17 mouse cellular contexts compared by ENCODE assay signal in the genomic region with DNA sequence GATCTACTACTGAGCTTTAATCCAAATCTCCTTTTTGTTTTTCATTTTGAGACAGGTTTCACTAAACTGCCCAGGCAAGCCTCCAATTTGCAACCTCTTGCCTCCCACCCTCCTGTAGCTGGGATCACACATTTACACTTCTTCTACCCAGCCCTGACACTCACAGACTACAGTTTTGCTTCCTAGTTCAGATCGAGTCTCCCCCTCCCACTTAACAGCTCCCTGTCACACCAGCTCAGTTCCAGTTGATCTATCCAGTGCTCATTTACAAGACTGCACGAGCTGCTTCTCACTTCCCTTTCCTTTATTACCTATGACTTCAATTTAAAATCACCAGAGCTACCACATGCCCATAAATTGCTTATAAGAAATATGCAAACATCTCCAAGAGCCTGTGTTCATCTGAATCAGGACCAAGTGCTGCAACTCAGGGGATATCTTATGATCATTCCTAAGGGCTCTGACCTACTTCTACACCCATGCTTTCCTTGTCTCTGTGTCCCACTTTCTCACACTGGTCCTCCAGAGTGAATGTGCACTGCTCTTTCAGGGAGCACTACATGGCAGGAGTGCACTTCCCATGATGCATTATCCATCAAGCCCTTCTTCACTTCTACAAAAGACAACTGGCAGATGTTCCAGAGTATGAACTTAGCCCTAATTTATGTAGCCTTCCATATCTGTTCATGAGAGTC. TPM values are rescaled to one million over a fixed set of nuclear protein-coding genes. Genes with fewer than 3 reads are reported as not detected.
DNase-seq lines count a peak whose midpoint lies in the region; ATAC-seq lines count a peak whose summit lies in the region.
"Had no signal": no experiment of that assay in that cellular context is flagged by ENCODE, and none has a peak within 500 bp of the region (broad histone marks: within the 10 kb centered on the region; RNA-seq: fewer than 3 reads in every experiment).

No protein-coding gene starts in this region.

- no peak for DNase-seq in hindbrain, embryonic 14.5 days (ENCODE audit: low spot score)
- DNase-seq in A20 (ENCODE audit: low read depth, low spot score): peak; percentile 73
- peak; percentile 40 for DNase-seq in brain, adult 2 months (ENCODE audit: low read depth, low spot score)
- peak; percentile 45 for DNase-seq in splenic B cell, adult 2 months (ENCODE audit: low read depth, low spot score)
- DNase-seq in T-cell, adult 2 months (ENCODE audit: low spot score): no peak
- DNase-seq: adrenal gland, postnatal 14 days; cerebellum, adult 18-20 months; cerebellum, postnatal 10 days; gastrocnemius, postnatal 25 days; heart, adult 11 months; heart, postnatal 36 days had no signal

- H3K27ac ChIP-seq in hindbrain, embryonic 16.5 days (ENCODE audit: low read depth, low read length): 0 out of 2 replicates have a peak overlapping the region, but pooled peaks have one; percentile 19
- no peak overlapping the region for H3K27ac ChIP-seq in hindbrain, embryonic 14.5 days
- H3K27ac ChIP-seq: forebrain, embryonic 15.5 days; heart, embryonic 13.5 days; hindbrain, embryonic 12.5 days had no signal

- H3K4me2 ChIP-seq in hindbrain, embryonic 16.5 days (ENCODE audit: low read length): no peak overlapping the region
- no peak overlapping the region for H3K4me2 ChIP-seq in hindbrain, embryonic 14.5 days (replicated peaks)
- H3K4me2 ChIP-seq: forebrain, embryonic 15.5 days; heart, embryonic 13.5 days; hindbrain, embryonic 12.5 days had no signal

- H3K9me3 ChIP-seq in hindbrain, embryonic 16.5 days (ENCODE audit: control insufficient read depth, low read length): no peaks in the 10 kb centered on the region
- H3K9me3 ChIP-seq in hindbrain, embryonic 14.5 days (ENCODE audit: control insufficient read depth, low read length): no peaks in the 10 kb centered on the region
- H3K9me3 ChIP-seq: forebrain, embryonic 15.5 days; G1E; heart, embryonic 13.5 days; hindbrain, embryonic 12.5 days had no signal

- no peak for ATAC-seq in hindbrain, embryonic 16.5 days
- no peak for ATAC-seq in hindbrain, embryonic 14.5 days (ENCODE audit: low FRiP score)
- ATAC-seq: forebrain, embryonic 15.5 days; intestine, embryonic 16.5 days had no signal

- no peaks in the 10 kb centered on the region; the same call in none of the 2 replicates for H3K4me1 ChIP-seq in hindbrain, embryonic 16.5 days (ENCODE audit: control insufficient read depth, insufficient read depth, low read depth, low read length)
- H3K4me1 ChIP-seq in hindbrain, embryonic 14.5 days (replicated peaks; ENCODE audit: control insufficient read depth, insufficient read depth, low read length): no peaks in the 10 kb centered on the region

- 41% methylated on average over 2 of the region's 2 CpGs for WGBS in hindbrain, embryonic 16.5 days
- 65% methylated on average over 2 of the region's 2 CpGs for WGBS in hindbrain, embryonic 14.5 days

- H3K9ac ChIP-seq in hindbrain, embryonic 16.5 days (ENCODE audit: low read depth, low read length): no peak overlapping the region
- no peak overlapping the region for H3K9ac ChIP-seq in hindbrain, embryonic 14.5 days
- H3K9ac ChIP-seq: forebrain, embryonic 15.5 days; heart, embryonic 13.5 days; hindbrain, embryonic 12.5 days had no signal

- peaks cover 4% of the 10 kb centered on the region for H3K36me3 ChIP-seq in hindbrain, embryonic 16.5 days (ENCODE audit: control insufficient read depth, insufficient read depth, low read length)
- peaks cover 10% of the 10 kb centered on the region for H3K36me3 ChIP-seq in hindbrain, embryonic 14.5 days (replicated peaks; ENCODE audit: control insufficient read depth, insufficient read depth)
- H3K36me3 ChIP-seq in splenic B cell, adult 2 months (ENCODE audit: control insufficient read depth, insufficient read depth, low read length, poor library complexity, severe bottlenecking): no peaks in the 10 kb centered on the region

- no peaks in the 10 kb centered on the region for H3K27me3 ChIP-seq in hindbrain, embryonic 16.5 days (replicated peaks; ENCODE audit: control insufficient read depth, insufficient read depth, low read length)
- no peaks in the 10 kb centered on the region for H3K27me3 ChIP-seq in hindbrain, embryonic 14.5 days (ENCODE audit: control insufficient read depth, insufficient read depth, low read length)
- no peaks in the 10 kb centered on the region for H3K27me3 ChIP-seq in splenic B cell, adult 2 months (ENCODE audit: control insufficient read depth, insufficient read depth, low read length, poor library complexity, severe bottlenecking)
- H3K27me3 ChIP-seq: forebrain, embryonic 15.5 days; heart, embryonic 13.5 days; hindbrain, embryonic 12.5 days had no signal

- H3K4me3 ChIP-seq in hindbrain, embryonic 16.5 days (ENCODE audit: low read length): no peak overlapping the region
- H3K4me3 ChIP-seq in hindbrain, embryonic 14.5 days (replicated peaks; ENCODE audit: low read length): no peak overlapping the region
- H3K4me3 ChIP-seq: forebrain, embryonic 15.5 days; heart, embryonic 13.5 days; hindbrain, embryonic 12.5 days had no signal

RNA-seq across cellular contexts. Expression of a gene that starts 18.2 kb away (rescaled TPM):
- polyA plus RNA-seq in hindbrain, embryonic 16.5 days (2015; fragmentation: Nextera tagmentation; extraction: Ambion mirVana): 18.7 and 22.1 TPM in 2 replicates
- polyA plus RNA-seq in hindbrain, embryonic 14.5 days (2014; fragmentation: Nextera tagmentation; extraction: Ambion mirVana): 14.4 and 14.6 TPM in 2 replicates

RNA-seq across cellular contexts. Expression of a gene that starts 41.7 kb away (rescaled TPM):
- 154 and 185 TPM in 2 replicates for polyA plus RNA-seq in hindbrain, embryonic 16.5 days (2015; fragmentation: Nextera tagmentation; extraction: Ambion mirVana)
- 166 and 176 TPM in 2 replicates for polyA plus RNA-seq in hindbrain, embryonic 14.5 days (2014; fragmentation: Nextera tagmentation; extraction: Ambion mirVana)

RNA-seq across cellular contexts. Expression of a gene that starts 47.8 kb away (rescaled TPM):
- 26.8 and 31.5 TPM in 2 replicates for polyA plus RNA-seq in hindbrain, embryonic 16.5 days (2015; fragmentation: Nextera tagmentation; extraction: Ambion mirVana)
- polyA plus RNA-seq in hindbrain, embryonic 14.5 days (2014; fragmentation: Nextera tagmentation; extraction: Ambion mirVana): 32.0 and 37.2 TPM in 2 replicates

RNA-seq across cellular contexts. Expression of a gene that starts 54.0 kb away (rescaled TPM):
- polyA plus RNA-seq in hindbrain, embryonic 16.5 days (2015; fragmentation: Nextera tagmentation; extraction: Ambion mirVana): 36.8 and 39.3 TPM in 2 replicates
- polyA plus RNA-seq in hindbrain, embryonic 14.5 days (2014; fragmentation: Nextera tagmentation; extraction: Ambion mirVana): 45.7 and 48.7 TPM in 2 replicates

Comparison
In these comparisons a context has a peak if more than half of its experiments do, and no peak if none do; other contexts are left out.
1. DNase-seq: peak in A20 (single experiment), brain, adult 2 months (single experiment) and splenic B cell, adult 2 months (single experiment); none in hindbrain, embryonic 14.5 days (single experiment) and T-cell, adult 2 months (single experiment).